Mouse (Mus musculus): ENCODE measurements around the gene Hist1h2bg. TPM values are rescaled to one million over a fixed set of nuclear protein-coding genes. Genes with fewer than 3 reads are reported as not detected.
A peak's percentile ranks its signal among the peaks of the same experiment; 100 is the strongest.
"Not testable (repeated sequence)": the region's sequence is repeated elsewhere in the genome, so short reads cannot be mapped to it uniquely, and the experiment has no call there.

The Hist1h2bg gene
- polyA plus RNA-seq, 1 experiment: 109 TPM

GRCm38 (mm10) chr13:23582219-23583056, 11.2 kb downstream of the Hist1h2bg start:
- H3K27ac ChIP-seq (ENCODE audit: control insufficient read depth, insufficient read depth, low read depth, low read length, poor library complexity): peak overlapping the region; percentile 97
- 22% methylated on average over 6 of the region's 6 CpGs for WGBS
- TF ChIP-seq CTCF (IDR thresholded peaks at IDR 0.05; ENCODE audit: control insufficient read depth, insufficient read depth, low read length) (no peak), POLR2A (IDR thresholded peaks at IDR 0.05; ENCODE audit: borderline replicate concordance, control insufficient read depth, low read depth, low read length) (no peak)
- peak overlapping the region; percentile 74 for H3K4me3 ChIP-seq (replicated peaks; ENCODE audit: control insufficient read depth, low read depth, low read length)
- H3K4me1 ChIP-seq (ENCODE audit: control insufficient read depth, insufficient read depth, low read length): peaks cover 1% of the 10 kb centered on the region; the same call in 1 of the 2 replicates

- peaks cover 3% of the 10 kb centered on the region; the same call in 1 of the 2 replicates for H3K4me1 ChIP-seq (ENCODE audit: control insufficient read depth, insufficient read depth, low read length)
- H3K27ac ChIP-seq (ENCODE audit: control insufficient read depth, insufficient read depth, low read depth, low read length, poor library complexity): peak overlapping the region; percentile 67; the same call in 1 of the 2 replicates
- no peak overlapping the region for H3K4me3 ChIP-seq (replicated peaks; ENCODE audit: control insufficient read depth, low read depth, low read length)
- TF ChIP-seq POLR2A (IDR thresholded peaks at IDR 0.05; ENCODE audit: borderline replicate concordance, control insufficient read depth, low read depth, low read length): no peak
- no peak for TF ChIP-seq CTCF (IDR thresholded peaks at IDR 0.05; ENCODE audit: control insufficient read depth, insufficient read depth, low read length)
These were observed 12.3 kb downstream of the Hist1h2bg start for GRCm38 (mm10) chr13:23583387-23584068.

DNA sequence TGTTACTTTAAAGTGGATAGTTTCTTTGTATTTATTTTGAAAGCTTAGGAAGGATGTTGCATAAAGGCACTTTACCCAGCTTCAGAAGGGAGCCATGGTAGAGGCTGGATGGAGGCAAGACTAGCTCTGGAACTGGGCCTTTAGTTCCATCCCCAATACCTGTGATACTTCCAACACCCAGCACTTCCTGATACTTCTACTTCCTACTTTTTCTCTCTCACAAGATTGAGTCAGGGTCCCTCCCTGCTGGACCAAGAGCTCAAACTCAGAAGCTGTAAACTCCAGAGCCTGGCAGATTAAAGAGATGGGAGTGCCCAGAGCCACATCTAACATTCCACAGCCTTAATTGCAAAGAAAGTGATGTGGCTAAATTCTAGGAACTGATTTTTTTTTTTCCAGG, 13.1 kb downstream of the Hist1h2bg start:
- TF ChIP-seq POLR2A (IDR thresholded peaks at IDR 0.05; ENCODE audit: borderline replicate concordance, control insufficient read depth, low read depth, low read length) (no peak), CTCF (IDR thresholded peaks at IDR 0.05; ENCODE audit: control insufficient read depth, insufficient read depth, low read length) (no peak)
- H3K27ac ChIP-seq (ENCODE audit: control insufficient read depth, insufficient read depth, low read depth, low read length, poor library complexity): peak overlapping the region; percentile 70
- H3K4me1 ChIP-seq (ENCODE audit: control insufficient read depth, insufficient read depth, low read length): peaks cover 3% of the 10 kb centered on the region; the same call in 1 of the 2 replicates
- H3K4me3 ChIP-seq (replicated peaks; ENCODE audit: control insufficient read depth, low read depth, low read length): peak overlapping the region; percentile 38

- peak overlapping the region; percentile 89 for H3K27ac ChIP-seq (ENCODE audit: control insufficient read depth, insufficient read depth, low read depth, low read length, poor library complexity)
- under 1% methylated on average over 21 of the region's 21 CpGs for WGBS
- TF ChIP-seq POLR2A (IDR thresholded peaks at IDR 0.05; ENCODE audit: borderline replicate concordance, control insufficient read depth, low read depth, low read length) (0 out of 2 replicates have a peak, but pooled peaks have one; percentile 36), CTCF (IDR thresholded peaks at IDR 0.05; ENCODE audit: control insufficient read depth, insufficient read depth, low read length) (no peak)
- peaks cover 3% of the 10 kb centered on the region; the same call in 1 of the 2 replicates for H3K4me1 ChIP-seq (ENCODE audit: control insufficient read depth, insufficient read depth, low read length)
- peak overlapping the region; percentile 65 for H3K4me3 ChIP-seq (replicated peaks; ENCODE audit: control insufficient read depth, low read depth, low read length)
These were observed 13.8 kb downstream of the Hist1h2bg start for GRCm38 (mm10) chr13:23585029-23585441.

- peak; percentile 92 for TF ChIP-seq POLR2A (IDR thresholded peaks at IDR 0.05; ENCODE audit: borderline replicate concordance, control insufficient read depth, low read depth, low read length)
- Histone ChIP-seq H3K27ac (ENCODE audit: control insufficient read depth, insufficient read depth, low read depth, low read length, poor library complexity) (peak overlapping the region; percentile 89), H3K4me3 (replicated peaks; ENCODE audit: control insufficient read depth, low read depth, low read length) (peak overlapping the region; percentile 65)
- not testable (repeated sequence) for H3K4me1 ChIP-seq (ENCODE audit: control insufficient read depth, insufficient read depth, low read length)
- WGBS: under 1% methylated on average over 35 of the region's 36 CpGs
These were observed 14.4 kb downstream of the Hist1h2bg start for GRCm38 (mm10) chr13:23585442-23586098.

- no peak for TF ChIP-seq POLR2A (IDR thresholded peaks at IDR 0.05; ENCODE audit: borderline replicate concordance, control insufficient read depth, low read depth, low read length)
- TF ChIP-seq CTCF (IDR thresholded peaks at IDR 0.05; ENCODE audit: control insufficient read depth, insufficient read depth, low read length): no peak
- peak overlapping the region; percentile 56 for H3K4me3 ChIP-seq (replicated peaks; ENCODE audit: control insufficient read depth, low read depth, low read length)
- peaks cover 3% of the 10 kb centered on the region; the same call in 1 of the 2 replicates for H3K4me1 ChIP-seq (ENCODE audit: control insufficient read depth, insufficient read depth, low read length)
- H3K27ac ChIP-seq (ENCODE audit: control insufficient read depth, insufficient read depth, low read depth, low read length, poor library complexity): peak overlapping the region; percentile 89
- 3% methylated on average over 22 of the region's 22 CpGs for WGBS
These were observed 15.1 kb downstream of the Hist1h2bg start for GRCm38 (mm10) chr13:23586099-23586939.

GRCm38 (mm10) chr13:23586940-23587225, 15.7 kb downstream of the Hist1h2bg start:
- H3K4me3 ChIP-seq (replicated peaks; ENCODE audit: control insufficient read depth, low read depth, low read length): peak overlapping the region; percentile 56
- 4% methylated on average over 1 of the region's 1 CpGs for WGBS
- no peak for TF ChIP-seq POLR2A (IDR thresholded peaks at IDR 0.05; ENCODE audit: borderline replicate concordance, control insufficient read depth, low read depth, low read length)
- no peak for TF ChIP-seq CTCF (IDR thresholded peaks at IDR 0.05; ENCODE audit: control insufficient read depth, insufficient read depth, low read length)
- H3K27ac ChIP-seq (ENCODE audit: control insufficient read depth, insufficient read depth, low read depth, low read length, poor library complexity): peak overlapping the region; percentile 89
- H3K4me1 ChIP-seq (ENCODE audit: control insufficient read depth, insufficient read depth, low read length): peaks cover 3% of the 10 kb centered on the region; the same call in 1 of the 2 replicates
